Mouse (Mus musculus): ENCODE results near the gene Brip1.

Brip1 gene

DNA sequence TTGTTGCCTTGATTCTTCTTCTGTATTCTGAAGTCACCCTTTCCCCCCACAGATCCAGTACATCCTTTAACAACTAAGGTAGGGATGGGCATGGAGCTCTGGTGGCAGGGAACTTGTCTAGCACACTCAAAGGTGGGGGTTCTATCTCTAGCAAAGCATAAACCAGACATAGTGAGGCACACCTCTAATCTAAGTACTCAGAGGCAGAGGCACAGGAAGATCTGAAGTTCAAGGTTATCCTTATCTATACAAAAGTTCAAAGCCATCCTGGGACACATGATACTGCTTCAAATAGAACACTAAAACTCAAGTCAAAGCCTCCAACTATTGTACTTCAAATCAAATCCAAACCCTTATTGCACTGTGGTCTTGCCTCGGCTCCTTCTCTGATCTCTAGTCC lies 85.0 kb downstream of the Brip1 start:
- WGBS: 97% methylated on average over 1 of the region's 1 CpGs

- 85% methylated on average over 4 of the region's 4 CpGs for WGBS
Observed at GRCm38 (mm10) chr11:86107276-86107675, 93.7 kb downstream of the Brip1 start.

DNA sequence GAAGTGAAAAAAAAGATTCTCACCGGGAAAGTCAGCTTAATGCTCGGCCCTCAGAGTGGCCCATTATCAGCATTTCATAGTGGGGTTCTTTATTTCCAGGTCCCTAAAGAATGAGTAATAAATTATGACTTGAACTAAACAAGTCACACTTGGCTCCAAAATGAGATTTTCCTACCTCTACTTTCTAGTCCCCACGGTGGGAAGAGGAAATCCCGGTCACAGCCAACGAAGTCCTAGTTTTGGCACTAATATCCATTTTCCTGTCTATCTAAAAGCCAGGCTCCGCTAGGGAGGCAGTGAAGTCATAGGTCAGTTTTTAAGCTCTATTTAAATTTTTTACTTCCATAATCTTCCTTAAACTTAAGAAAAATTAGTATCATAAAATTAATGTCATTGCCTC lies 99.8 kb downstream of the Brip1 start:
- WGBS: 88% methylated on average over 6 of the region's 6 CpGs

DNA sequence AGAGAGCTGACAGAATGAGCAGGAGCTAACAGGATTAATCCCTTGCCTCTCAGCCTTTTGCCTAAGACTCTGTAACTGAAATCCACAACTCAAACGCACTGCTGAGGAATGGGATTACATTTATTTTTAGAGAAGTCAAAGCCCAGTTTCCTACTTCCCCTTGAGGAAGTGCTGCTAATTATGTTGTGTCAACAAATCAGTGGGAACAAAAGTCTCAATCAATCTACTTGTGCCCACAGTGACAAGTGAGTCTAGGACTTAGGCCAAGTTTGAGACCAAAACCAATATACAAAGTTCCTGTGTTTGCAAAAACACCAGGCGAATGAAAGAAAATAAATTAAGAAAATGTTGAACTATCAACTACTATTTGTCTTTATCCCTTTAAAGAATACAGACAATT lies 101.7 kb downstream of the Brip1 start:
- WGBS: 55% methylated on average over 2 of the region's 2 CpGs

DNA sequence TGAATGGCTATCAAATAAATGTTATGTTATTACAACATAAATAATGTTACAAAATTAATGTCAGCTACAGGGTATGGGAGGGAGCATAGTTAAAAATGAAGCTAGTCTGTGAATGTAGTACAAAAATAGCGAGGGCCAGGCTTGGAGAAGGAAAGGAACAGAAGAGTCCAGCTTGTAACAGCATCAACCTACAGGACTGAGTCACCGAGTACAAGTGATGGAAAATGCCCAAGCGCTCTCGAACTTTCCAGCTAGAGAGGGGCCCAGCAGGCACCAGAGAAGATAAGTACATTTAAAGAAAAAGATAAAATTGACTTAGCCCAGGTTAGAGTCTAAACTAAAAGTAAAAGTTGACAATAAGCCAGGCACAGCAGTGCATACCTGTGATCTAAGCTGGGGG lies 116.5 kb downstream of the Brip1 start:
- WGBS: 72% methylated on average over 4 of the region's 4 CpGs

- WGBS: 61% methylated on average over 8 of the region's 8 CpGs
Observed at GRCm38 (mm10) chr11:86078025-86078424, 123.0 kb downstream of the Brip1 start.

DNA sequence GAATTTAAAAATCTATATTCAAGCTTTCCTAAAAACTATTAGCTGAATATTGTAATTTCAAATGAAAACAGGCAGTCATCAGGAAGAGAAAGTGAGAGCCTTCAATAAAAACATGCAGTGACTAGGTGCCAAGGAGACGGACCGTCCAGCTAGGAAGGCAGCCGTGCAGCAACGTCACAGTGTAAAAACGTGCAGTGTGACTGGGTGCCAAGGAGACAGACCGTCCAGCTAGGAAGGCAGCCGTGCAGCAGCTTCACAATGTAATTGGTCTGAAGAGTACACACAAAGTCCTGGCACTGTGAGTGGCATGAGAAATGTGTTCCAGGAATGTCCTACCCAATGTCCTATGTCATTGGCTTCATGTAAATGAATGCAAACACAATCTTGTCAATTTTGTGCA lies 124.0 kb downstream of the Brip1 start:
- 39% methylated on average over 7 of the region's 7 CpGs for WGBS

DNA sequence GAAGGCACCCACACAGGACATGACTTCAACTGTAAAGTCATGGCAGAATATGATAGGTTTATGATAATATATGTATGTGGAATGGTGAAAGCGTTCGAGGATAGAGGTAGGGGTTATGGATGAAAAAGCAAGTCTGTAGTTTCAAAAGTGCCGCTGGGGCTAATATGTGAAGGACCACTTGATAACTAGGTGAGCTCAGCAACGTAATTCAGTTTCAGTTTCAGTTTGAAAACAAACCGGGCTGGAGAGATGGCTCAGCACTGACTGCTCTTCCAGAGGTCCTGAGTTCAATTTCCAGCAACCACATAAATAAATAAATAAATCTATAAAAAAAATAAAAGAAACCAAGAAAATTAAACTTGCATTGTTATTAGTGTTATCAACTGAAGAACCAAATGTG lies 124.6 kb downstream of the Brip1 start:
- WGBS: 92% methylated on average over 5 of the region's 5 CpGs

DNA sequence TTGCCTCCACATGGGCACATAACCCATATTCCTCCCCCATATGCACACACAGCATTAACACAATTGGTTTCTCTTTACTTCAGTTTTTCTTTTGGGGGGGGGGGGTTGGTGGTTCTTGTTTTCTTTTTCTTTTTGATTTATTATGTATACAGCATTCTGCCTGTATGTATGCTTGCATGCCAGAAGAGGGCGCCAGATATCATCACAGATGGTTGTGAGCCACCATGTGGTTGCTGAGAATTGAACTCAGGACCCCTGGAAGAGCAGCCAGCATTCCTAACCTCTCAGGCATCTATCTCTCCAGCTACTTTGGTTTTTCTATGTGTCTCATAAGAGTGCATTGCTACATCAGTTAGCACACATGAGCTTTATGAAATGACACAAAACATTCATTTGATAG lies 125.6 kb downstream of the Brip1 start:
- 93% methylated on average over 1 of the region's 1 CpGs for WGBS

DNA sequence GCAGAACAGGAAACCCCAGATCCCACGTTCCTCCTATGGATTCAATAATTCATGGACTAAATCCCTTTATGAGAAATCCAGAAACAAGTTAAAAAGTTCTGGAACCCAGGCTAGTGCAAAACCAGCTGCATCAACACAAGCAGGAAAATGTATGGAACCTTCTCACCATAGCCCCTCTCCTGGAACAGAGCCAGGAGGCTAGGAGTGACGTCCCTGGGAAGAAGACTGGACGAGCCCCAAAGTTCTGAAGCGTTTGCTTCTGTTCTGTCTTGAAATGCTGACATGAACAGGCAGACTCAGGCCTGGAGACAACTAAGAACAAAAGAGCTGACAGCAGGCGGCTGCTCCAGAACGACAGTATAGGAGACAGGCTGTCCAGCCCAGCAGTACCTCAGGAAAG lies 132.3 kb downstream of the Brip1 start:
- WGBS: 80% methylated on average over 6 of the region's 6 CpGs

GRCm38 (mm10) chr11:86067154-86067553 lies 133.8 kb downstream of the Brip1 start:
- 67% methylated on average over 8 of the region's 8 CpGs for WGBS

DNA sequence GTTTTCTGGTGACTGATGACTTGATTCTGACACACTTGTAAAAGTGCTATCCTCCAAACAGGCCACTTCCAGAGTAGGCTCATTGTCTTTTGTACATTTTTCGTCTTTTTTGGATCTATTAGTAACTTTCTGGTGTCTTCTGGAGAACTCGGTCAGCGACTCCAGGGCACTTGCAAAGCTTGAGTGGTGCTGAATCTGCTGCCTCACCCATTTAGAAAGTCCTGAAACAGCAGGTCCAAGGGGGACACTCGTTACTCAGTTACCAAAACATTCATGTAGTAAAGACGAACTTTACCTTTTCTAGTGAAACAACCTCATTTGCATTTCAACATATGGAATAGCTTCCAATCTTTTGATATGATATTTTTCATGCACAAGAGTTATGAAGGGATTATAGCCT lies 136.1 kb downstream of the Brip1 start:
- 90% methylated on average over 5 of the region's 5 CpGs for WGBS

- 88% methylated on average over 8 of the region's 8 CpGs for WGBS
Observed at GRCm38 (mm10) chr11:86061243-86061642, 139.8 kb downstream of the Brip1 start.

- WGBS: 91% methylated on average over 4 of the region's 4 CpGs
Observed at GRCm38 (mm10) chr11:86059123-86059522, 141.9 kb downstream of the Brip1 start.

- 81% methylated on average over 7 of the region's 7 CpGs for WGBS
Observed at GRCm38 (mm10) chr11:86055806-86056205, 145.2 kb downstream of the Brip1 start.

- 41% methylated on average over 6 of the region's 6 CpGs for WGBS
Observed at GRCm38 (mm10) chr11:86051383-86051782, 149.6 kb downstream of the Brip1 start.

DNA sequence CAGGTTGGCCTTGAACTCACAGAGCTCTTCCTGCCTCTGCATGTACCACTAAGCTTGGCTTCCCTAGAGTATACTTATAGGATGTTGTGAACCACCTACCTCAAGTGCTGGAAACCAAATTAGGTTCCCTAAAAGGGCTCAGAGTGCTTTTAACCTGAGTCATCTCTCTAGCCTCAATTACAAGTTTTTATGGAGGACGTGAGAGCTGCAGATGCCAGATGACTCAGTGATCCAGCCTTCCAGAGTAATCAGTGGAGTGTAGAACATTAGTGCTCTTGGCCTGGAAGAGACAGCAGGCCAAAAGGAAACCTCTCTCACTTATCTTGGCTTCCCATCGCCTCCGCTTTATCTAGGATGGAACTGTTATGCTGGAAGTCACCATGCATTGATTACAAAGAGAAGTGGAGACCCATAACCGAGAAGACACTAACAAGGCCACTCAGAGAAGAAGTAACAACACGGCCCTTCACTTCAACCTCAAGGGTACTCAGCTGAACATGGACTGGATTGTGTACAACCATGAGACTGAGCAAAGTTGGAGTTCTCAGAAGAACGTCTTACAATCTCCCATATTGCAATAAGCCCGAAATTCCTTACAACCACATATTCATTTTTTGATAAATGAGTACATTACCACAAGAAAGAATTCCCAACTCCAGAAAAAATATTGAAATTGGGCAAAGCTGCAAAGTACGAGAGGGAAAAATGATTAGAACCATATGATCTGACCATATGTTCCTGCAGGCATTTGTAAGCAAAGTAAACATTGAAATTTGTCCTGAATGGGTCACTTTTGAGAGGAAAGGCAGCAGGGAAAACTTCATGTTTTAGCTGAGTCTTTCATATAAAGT lies 150.3 kb downstream of the Brip1 start:
- 87% methylated on average over 8 of the region's 8 CpGs for WGBS

DNA sequence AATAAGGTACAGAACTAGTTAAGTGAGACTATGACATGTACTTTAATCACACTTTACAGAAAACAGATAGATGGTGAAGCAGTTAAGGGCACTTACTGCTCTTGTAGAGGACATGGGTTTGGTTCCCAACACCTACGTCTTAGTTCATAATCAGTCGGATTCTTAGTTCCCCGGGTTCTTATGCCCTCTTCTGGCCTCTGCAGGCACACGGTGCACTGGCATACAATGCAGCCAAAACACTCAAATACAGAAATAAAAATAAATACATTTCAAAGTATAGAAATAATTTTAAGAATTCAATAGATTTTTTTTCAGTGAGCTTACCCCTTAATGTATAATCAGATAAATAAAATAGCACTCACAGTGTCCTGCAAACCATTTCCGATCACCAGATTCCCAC lies 161.0 kb downstream of the Brip1 start:
- WGBS: 68% methylated on average over 5 of the region's 5 CpGs

DNA sequence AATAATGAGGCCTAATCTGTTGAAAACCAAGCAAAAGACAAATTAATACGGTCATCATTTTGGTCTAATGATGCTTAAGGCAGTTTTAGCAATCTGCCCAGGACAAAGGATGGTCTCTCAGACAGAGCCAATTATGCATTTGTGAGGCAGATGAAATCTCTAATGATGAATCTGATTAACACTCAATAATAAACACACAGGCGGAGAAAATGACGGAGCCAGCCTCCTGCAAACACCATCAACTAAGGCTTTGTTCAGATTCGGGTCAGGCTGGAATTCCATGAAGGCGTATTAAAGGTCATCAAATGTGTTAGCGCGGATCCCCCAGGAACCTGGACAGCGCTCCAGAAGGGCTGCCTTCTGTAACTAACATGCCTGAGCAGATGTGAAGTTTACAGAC lies 161.6 kb downstream of the Brip1 start:
- WGBS: 47% methylated on average over 8 of the region's 8 CpGs

DNA sequence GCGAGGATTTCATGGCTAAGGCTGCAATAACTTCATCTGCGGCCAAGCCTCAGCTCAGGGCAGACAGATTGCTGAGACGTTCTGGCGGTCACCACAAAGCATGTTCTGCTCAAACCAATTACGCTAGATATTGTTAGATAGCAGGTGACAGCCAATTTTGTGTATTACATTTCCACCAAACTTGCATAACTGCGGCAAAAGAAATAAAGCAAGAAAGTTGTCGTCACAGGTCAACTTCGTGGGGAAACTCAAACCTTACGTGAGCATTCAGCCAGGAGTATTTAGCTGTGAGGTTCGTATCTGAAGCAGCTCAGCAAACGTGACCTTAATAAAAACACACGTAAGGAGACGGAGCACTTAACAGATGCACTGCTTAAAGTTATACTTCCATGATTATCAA lies 162.3 kb downstream of the Brip1 start:
- 80% methylated on average over 13 of the region's 13 CpGs for WGBS

GRCm38 (mm10) chr11:86032910-86033309 lies 168.1 kb downstream of the Brip1 start:
- 79% methylated on average over 4 of the region's 4 CpGs for WGBS

GRCm38 (mm10) chr11:86028034-86028433 lies 173.0 kb downstream of the Brip1 start:
- 65% methylated on average over 5 of the region's 5 CpGs for WGBS

DNA sequence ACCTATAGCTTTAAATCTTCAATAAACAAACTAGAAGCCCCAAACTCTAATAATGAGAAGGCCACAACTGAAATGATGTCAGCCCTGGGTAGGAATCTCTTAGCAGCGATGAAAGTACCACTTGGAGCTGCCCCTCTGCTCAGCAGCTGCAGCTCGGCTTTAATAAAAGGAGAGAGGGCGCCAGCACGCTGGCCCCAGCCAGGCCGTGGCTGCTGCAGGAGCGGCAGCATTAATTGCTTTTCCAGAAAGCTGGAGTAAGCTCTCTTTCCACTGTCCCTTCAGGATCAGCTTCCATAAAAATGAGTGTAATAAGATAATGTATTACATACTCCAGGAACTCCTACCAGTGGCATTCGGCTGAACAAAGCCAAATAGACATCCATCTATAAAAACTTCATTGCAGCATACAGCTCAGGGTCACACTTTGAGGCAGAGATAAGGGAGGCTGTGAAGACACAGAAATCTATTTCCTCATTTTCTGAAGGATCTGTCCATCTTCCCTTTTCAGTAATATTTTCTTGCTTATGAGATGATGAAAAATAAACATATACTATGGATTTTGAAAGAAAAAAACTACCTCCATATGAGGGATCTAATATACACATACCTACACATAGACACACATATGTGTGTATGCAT lies 174.3 kb downstream of the Brip1 start:
- WGBS: 67% methylated on average over 7 of the region's 7 CpGs
